Mouse (Mus musculus): Measurements from ENCODE around the gene Fam198a. TPM values are rescaled to one million over a fixed set of nuclear protein-coding genes. Genes with fewer than 3 reads are reported as not detected.

Gene Fam198a
- polyA plus RNA-seq, 1 experiment from 2014 or later: 0.65 TPM

DNA sequence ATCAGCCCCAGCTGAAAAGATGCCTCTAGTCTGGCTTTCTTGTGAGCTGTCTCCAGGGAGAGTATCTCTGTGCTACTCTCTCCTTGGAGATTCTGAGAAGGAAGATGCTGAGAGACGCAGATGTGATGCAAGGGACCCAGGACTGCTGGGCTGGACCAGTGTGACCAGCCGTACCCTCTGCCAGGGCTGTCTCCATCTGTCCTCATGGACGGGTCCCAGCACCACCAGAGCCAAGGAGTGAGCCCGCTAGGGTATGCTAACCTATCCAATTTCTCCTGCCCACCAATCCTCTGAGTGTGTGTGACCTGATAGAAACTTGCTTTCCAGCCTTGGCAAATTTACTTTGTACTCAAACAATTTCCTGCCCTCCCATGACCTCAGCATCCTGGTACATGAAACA lies 38.0 kb upstream of the Fam198a start:
- Histone ChIP-seq H3K4me3 (no peak overlapping the region), H3K27me3 (ENCODE audit: low read depth, poor library complexity, severe bottlenecking) (0 out of 2 replicates have a peak, but pooled peaks cover 5% of the 10 kb centered on the region), H3K4me1 (no peaks in the 10 kb centered on the region), H3K27ac (no peak overlapping the region), H3K36me3 (no peaks in the 10 kb centered on the region), H3K9me3 (replicated peaks) (no peaks in the 10 kb centered on the region)
- no peak for DNase-seq (ENCODE audit: low spot score)
- WGBS: 82% methylated on average over 4 of the region's 4 CpGs

DNA sequence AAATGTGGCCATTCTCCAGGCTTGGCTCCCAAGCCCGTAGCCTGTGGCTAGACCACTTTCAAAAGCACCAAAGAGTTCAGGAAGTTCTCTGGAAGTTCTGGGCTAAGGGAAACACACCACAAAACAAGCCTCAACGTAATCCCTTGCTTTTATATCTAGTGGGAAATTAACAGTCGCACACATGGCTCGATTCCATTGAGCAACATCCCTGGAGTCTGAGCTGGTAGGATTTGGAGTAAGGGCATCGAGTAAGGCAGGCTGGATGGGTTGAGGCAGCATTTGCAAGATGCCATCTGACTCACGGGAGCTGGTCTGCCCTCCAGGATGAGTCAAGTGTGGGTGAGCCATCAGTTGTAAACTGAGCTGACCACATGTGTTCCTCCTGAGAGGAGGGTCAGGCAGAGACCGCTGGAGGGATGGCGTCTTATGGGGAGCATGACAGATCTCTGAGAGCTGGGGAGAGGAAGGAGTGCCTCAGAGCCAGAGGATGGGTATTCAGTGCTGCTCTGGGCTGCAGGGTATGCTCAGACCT lies 36.5 kb upstream of the Fam198a start:
- H3K4me1 ChIP-seq: no peaks in the 10 kb centered on the region
- H3K9me3 ChIP-seq (replicated peaks): no peaks in the 10 kb centered on the region
- H3K36me3 ChIP-seq: no peaks in the 10 kb centered on the region
- H3K27me3 ChIP-seq (ENCODE audit: low read depth, poor library complexity, severe bottlenecking): 0 out of 2 replicates have a peak, but pooled peaks cover 5% of the 10 kb centered on the region
- DNase-seq (ENCODE audit: low spot score): no peak
- H3K4me3 ChIP-seq: no peak overlapping the region
- H3K27ac ChIP-seq: no peak overlapping the region
- 85% methylated on average over 8 of the region's 8 CpGs for WGBS

- no peaks in the 10 kb centered on the region for H3K4me1 ChIP-seq
- H3K27me3 ChIP-seq (ENCODE audit: low read depth, poor library complexity, severe bottlenecking): no peaks in the 10 kb centered on the region
- H3K4me3 ChIP-seq: no peak overlapping the region
- no peaks in the 10 kb centered on the region for H3K9me3 ChIP-seq (replicated peaks)
- WGBS: 92% methylated on average over 10 of the region's 10 CpGs
- no peak overlapping the region for H3K27ac ChIP-seq
- H3K36me3 ChIP-seq: no peaks in the 10 kb centered on the region
- DNase-seq (ENCODE audit: low spot score): no peak
Observed at GRCm38 (mm10) chr9:121915056-121915455, 35.7 kb upstream of the Fam198a start.

- DNase-seq (ENCODE audit: low spot score): no peak
- Histone ChIP-seq H3K4me1 (no peaks in the 10 kb centered on the region), H3K27ac (no peak within 1 kb of the TSS), H3K36me3 (no peaks in the 10 kb centered on the region), H3K4me3 (no peak within 1 kb of the TSS), H3K27me3 (ENCODE audit: low read depth, poor library complexity, severe bottlenecking) (no peaks in the 10 kb centered on the region), H3K9me3 (replicated peaks) (no peaks in the 10 kb centered on the region)
- WGBS: 86% methylated on average over 8 of the region's 8 CpGs
Observed at GRCm38 (mm10) chr9:121916102-121916501, 34.7 kb upstream of the Fam198a start, which contains the start of gene Cyp8b1. TSS of gene Cyp8b1 (minus strand) at chr9:121916305.

DNA sequence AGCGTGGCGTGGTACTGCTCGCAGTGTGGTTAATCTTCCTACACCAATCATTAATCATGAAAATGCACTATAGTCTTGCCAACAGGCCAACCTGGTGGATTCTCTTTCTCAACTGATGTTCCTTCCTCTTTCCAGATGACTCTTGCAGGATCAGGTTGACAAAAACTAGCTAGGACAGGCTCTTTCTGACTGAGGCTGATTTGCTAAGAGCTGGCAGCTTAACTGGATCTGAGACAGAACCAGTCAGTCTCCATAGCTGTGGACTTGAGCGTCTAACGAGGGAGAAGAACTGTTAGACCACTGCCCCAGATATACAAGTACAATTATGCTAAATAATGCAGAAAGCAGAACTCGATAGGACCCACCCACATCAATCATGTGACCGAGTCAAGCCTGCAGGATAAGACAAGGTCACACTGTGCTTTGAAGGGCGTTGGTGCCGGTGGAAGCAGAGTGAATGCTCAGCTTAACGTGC lies 31.7 kb upstream of the Fam198a start:
- Histone ChIP-seq H3K27me3 (ENCODE audit: low read depth, poor library complexity, severe bottlenecking) (no peaks in the 10 kb centered on the region), H3K4me3 (no peak overlapping the region), H3K36me3 (no peaks in the 10 kb centered on the region), H3K4me1 (no peaks in the 10 kb centered on the region), H3K9me3 (replicated peaks) (no peaks in the 10 kb centered on the region), H3K27ac (no peak overlapping the region)
- WGBS: 83% methylated on average over 10 of the region's 10 CpGs
- DNase-seq (ENCODE audit: low spot score): no peak

DNA sequence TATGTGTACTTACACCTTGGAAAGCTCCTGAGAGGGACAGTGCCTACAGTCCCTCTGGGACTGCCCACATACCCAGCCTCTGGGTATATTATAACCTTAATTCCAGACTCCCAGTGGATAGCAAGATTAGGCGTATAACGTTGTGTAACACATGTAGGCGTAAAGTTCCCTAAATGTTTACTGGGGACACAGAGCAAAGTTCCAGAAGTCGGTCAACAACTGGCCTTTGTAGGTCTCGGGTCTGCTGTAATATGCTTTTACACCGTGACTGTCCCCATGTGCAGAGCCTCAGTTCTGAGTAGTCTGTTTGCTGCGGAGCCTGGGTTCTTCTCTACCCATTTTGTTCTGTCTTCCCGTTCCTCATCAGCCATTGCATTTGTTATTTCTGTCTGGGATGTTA lies 27.3 kb upstream of the Fam198a start:
- Histone ChIP-seq H3K27ac (no peak overlapping the region), H3K27me3 (ENCODE audit: low read depth, poor library complexity, severe bottlenecking) (no peaks in the 10 kb centered on the region), H3K4me3 (no peak overlapping the region), H3K36me3 (no peaks in the 10 kb centered on the region), H3K4me1 (peaks cover 7% of the 10 kb centered on the region), H3K9me3 (replicated peaks) (no peaks in the 10 kb centered on the region)
- no peak for DNase-seq (ENCODE audit: low spot score)
- WGBS: 90% methylated on average over 8 of the region's 8 CpGs

- H3K27me3 ChIP-seq (ENCODE audit: low read depth, poor library complexity, severe bottlenecking): no peaks in the 10 kb centered on the region
- no peaks in the 10 kb centered on the region for H3K9me3 ChIP-seq (replicated peaks)
- no peak overlapping the region for H3K4me3 ChIP-seq
- no peaks in the 10 kb centered on the region for H3K36me3 ChIP-seq
- DNase-seq (ENCODE audit: low spot score): no peak
- peaks cover 7% of the 10 kb centered on the region for H3K4me1 ChIP-seq
- WGBS: 89% methylated on average over 5 of the region's 5 CpGs
- no peak overlapping the region for H3K27ac ChIP-seq
Observed at GRCm38 (mm10) chr9:121923906-121924305, 26.9 kb upstream of the Fam198a start.

GRCm38 (mm10) chr9:121924901-121925560 lies 25.8 kb upstream of the Fam198a start:
- no peak for DNase-seq (ENCODE audit: low spot score)
- Histone ChIP-seq H3K9me3 (replicated peaks) (no peaks in the 10 kb centered on the region), H3K36me3 (no peaks in the 10 kb centered on the region), H3K4me3 (no peak overlapping the region), H3K4me1 (peaks cover 7% of the 10 kb centered on the region), H3K27ac (no peak overlapping the region), H3K27me3 (ENCODE audit: low read depth, poor library complexity, severe bottlenecking) (no peaks in the 10 kb centered on the region)
- WGBS: 91% methylated on average over 9 of the region's 9 CpGs

GRCm38 (mm10) chr9:121925959-121926358 lies 24.8 kb upstream of the Fam198a start:
- DNase-seq (ENCODE audit: low spot score): no peak
- H3K4me1 ChIP-seq: peaks cover 7% of the 10 kb centered on the region
- no peak overlapping the region for H3K27ac ChIP-seq
- H3K4me3 ChIP-seq: no peak overlapping the region
- 70% methylated on average over 8 of the region's 8 CpGs for WGBS
- H3K36me3 ChIP-seq: no peaks in the 10 kb centered on the region
- no peaks in the 10 kb centered on the region for H3K9me3 ChIP-seq (replicated peaks)
- H3K27me3 ChIP-seq (ENCODE audit: low read depth, poor library complexity, severe bottlenecking): no peaks in the 10 kb centered on the region

DNA sequence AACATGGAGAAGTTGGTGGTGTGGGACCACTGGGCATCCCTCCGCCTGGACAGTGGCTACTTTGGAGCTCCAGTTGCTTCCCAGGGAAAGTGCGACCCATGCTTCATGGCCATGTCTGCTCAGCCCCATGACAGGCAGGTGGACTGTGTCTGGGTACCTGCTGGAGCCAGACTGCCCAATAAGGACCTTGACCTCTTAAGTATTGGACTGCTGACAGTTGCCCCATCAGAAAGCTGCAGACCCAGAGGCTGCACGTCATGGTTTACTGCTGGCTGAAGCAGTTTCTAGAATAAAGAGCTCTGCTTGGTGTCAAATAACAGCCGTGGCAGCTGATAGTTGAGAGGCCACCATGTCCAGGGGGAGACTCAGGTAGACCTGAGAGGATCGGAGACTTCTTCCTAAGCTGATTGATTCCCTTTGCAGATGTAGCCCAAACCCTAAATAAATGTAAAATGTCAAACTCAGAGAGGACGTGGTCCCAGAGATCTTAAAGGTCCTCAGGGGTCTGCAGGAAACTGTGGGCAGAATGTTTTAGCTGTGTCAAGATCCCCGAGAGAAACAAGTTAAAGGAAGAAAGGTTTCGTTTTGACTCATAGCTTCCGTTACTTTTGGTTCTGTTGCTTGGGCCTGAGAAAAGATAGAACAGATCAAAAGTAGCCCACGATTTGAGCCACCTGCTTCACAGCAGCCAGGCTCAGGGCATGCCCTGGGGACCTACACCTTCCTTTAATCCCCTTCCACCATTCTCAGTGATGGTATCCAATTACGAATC lies 24.0 kb upstream of the Fam198a start:
- Histone ChIP-seq H3K36me3 (no peaks in the 10 kb centered on the region), H3K4me1 (peaks cover 7% of the 10 kb centered on the region), H3K9me3 (replicated peaks) (no peaks in the 10 kb centered on the region), H3K4me3 (no peak overlapping the region), H3K27me3 (ENCODE audit: low read depth, poor library complexity, severe bottlenecking) (no peaks in the 10 kb centered on the region), H3K27ac (no peak overlapping the region)
- WGBS: 63% methylated on average over 11 of the region's 11 CpGs
- DNase-seq (ENCODE audit: low spot score): no peak

GRCm38 (mm10) chr9:121927721-121928120 lies 23.1 kb upstream of the Fam198a start:
- no peak for DNase-seq (ENCODE audit: low spot score)
- H3K4me3 ChIP-seq: no peak overlapping the region
- H3K27ac ChIP-seq: no peak overlapping the region
- H3K4me1 ChIP-seq: peaks cover 7% of the 10 kb centered on the region
- no peaks in the 10 kb centered on the region for H3K36me3 ChIP-seq
- no peaks in the 10 kb centered on the region for H3K9me3 ChIP-seq (replicated peaks)
- 79% methylated on average over 7 of the region's 7 CpGs for WGBS
- H3K27me3 ChIP-seq (ENCODE audit: low read depth, poor library complexity, severe bottlenecking): no peaks in the 10 kb centered on the region

DNA sequence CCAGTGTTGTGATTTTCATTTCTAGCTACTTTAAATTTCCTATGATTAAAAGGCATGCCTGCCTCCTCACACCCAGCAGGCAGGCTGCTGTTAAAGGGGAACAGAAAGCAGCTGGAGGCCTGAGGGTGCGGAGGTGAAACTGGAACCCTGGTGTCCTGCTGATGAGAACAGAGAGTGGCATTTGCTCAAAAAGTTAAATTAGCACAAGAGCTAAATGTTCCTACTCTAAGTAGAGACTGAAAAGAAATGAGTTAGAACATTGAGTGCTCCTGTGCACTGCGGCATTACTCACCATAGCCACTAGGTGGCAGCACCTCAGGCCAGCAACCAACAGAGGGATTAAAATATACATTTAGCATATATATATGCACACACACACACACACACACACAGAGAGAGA lies 22.3 kb upstream of the Fam198a start:
- WGBS: 30% methylated on average over 2 of the region's 2 CpGs
- H3K4me3 ChIP-seq: no peak overlapping the region
- peaks cover 7% of the 10 kb centered on the region for H3K4me1 ChIP-seq
- H3K27me3 ChIP-seq (ENCODE audit: low read depth, poor library complexity, severe bottlenecking): no peaks in the 10 kb centered on the region
- H3K27ac ChIP-seq: no peak overlapping the region
- H3K9me3 ChIP-seq (replicated peaks): no peaks in the 10 kb centered on the region
- H3K36me3 ChIP-seq: no peaks in the 10 kb centered on the region
- peak; percentile 66 for DNase-seq (ENCODE audit: low spot score)

DNA sequence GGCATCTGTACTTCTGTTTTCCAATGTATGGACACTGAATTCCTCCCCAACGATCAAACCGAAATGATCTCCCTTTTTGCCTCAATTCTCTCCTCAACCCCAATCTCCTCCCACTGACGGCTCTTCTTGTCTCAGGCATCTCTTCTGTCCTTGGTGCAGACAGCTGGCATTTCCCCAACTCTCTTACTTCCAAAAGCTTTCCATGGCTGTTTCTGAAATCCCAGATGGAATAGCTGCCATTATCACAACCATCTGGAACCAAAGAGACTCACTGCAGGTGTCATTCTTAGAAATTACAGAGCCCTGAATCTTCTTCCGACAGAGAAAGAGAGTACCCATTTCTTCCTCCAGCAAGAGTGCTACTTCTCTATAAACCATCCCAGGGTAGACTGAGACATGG lies 15.9 kb upstream of the Fam198a start:
- 88% methylated on average over 4 of the region's 4 CpGs for WGBS
- Histone ChIP-seq H3K36me3 (peaks cover 2% of the 10 kb centered on the region; the same call in 1 of the 2 replicates), H3K27me3 (ENCODE audit: low read depth, poor library complexity, severe bottlenecking) (no peaks in the 10 kb centered on the region), H3K27ac (no peak overlapping the region), H3K9me3 (replicated peaks) (no peaks in the 10 kb centered on the region), H3K4me3 (no peak overlapping the region), H3K4me1 (peaks cover 10% of the 10 kb centered on the region)
- no peak for DNase-seq (ENCODE audit: low spot score)
